Mouse (Mus musculus) hindlimb bud, embryonic 11.5 days (tissue): ENCODE data around the gene Chd3.
A peak's percentile ranks its signal among the peaks of the same experiment; 100 is the strongest.

Experiments used
- DNase-seq: peaks from one replicate; pipeline ENCODE4 v3.0.0-alpha.2; 2012; ENCODE audit warnings: low read depth, low spot score; ENCODE audit errors: extremely low spot score

Gene Chd3

DNA sequence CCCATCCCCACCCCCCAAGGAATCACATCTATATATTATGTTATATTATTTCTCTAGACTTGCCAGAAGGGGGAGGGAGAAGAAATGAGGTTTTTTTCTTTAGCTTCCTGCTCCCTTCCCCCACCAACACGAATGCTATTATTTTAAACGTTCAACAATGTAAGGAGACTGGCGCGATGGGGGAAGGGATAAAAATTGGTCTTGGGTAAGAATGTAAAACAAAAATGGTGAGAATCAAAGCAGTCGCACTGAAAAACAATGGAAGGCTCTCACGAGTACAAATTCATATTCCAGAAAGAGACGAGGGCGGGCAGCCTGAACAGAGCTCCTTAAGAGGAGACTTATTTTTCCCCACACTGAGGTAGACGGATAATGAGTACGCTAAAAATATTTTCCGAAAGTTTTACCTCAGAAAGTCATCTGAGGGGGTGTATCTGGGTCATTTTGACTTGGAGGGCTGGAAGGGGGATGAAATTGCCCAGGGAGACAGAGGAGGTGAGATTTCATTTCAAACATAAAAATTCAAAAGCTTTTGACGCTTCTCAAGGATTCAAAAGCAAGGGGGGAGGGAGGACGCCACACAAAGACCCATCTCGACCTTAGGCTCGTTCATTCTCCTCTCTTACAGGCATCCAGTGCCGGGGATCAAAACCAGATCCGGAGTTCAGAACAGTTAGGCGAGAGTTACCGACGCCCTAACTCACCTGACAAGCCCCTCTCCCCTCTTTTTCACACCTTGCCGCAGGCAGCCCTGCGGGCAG is 2.2 kb downstream of the Chd3 start:
- peak; percentile 69 for DNase-seq

DNA sequence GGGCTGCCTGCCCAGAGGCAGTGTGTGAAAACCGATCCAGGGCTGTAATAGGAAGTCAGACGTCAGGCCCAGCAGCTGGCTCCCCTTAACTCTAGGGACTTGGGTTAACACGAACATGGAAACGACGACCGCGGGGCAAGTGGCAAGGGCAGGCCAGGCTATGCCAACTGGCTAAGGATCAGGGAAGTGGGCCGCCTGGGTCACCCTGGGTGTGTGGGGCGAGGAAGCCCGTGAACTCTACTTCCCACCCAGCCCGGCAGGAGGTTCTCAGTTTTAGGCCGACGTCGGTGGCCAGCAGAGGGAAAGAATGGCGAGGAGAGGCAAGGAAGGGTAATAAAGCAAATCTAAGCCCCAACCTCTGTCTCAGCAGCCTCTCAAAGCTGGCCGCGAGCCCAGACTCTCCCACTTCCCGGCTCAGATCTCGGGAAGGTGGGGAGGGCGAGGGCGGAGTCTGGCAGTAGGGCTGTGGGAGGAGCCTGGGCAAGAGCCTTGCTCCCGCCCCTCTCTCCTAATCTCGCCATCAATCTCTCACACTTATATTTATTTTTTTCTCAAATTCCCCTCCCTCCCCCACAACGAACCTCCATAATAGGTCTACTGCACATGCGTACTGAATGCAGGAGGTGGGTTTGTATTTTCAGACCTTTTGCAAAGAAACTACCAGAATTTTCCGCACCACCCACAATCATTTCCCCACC is 2.9 kb downstream of the Chd3 start:
- peak; percentile 91 for DNase-seq

- DNase-seq = no peak
Measured at GRCm38 (mm10) chr11:69365722-69366121, 3.5 kb downstream of the Chd3 start.

DNA sequence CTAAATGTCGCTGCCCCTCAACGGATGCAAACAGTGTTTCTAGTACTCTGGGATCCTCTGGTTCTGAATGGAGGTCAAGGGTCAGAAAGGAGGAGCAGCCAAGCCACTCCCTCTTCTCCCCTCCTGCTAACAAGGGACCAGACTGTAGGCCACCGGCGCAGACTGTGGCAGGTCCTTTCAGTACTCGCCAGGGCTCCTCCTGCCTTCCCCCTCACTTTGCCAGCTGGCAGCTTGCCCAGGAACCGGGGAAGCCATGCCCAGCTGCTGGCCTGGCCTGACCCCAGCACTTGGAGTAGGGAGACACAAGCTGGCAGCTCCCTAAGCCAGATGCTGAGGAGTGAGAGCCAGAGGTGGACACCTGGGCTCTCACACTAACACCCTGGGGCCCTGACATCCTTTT is 4.3 kb downstream of the Chd3 start:
- DNase-seq = no peak

DNA sequence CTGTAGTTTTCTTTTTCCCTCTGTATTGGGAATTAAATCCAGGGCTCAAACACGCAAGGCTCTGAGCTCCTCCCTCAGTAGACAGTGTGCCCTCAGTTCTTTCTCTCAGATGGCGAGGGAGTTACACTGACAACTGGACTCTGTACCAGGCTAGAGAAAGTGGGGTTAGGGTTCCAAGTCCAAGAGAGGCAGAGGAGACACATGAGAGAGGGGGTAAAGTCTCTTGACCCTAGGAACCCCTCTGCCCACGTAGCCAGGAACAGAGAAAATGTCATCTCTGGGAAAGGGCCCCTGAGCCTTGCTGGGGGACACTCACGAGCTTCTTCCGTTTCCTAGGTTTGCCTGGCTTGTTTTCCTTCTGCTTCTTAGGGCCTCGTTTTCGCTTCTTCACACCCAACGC is 4.8 kb downstream of the Chd3 start:
- DNase-seq = no peak

GRCm38 (mm10) chr11:69362479-69362878 is 6.7 kb downstream of the Chd3 start:
- DNase-seq = no peak

- no peak for DNase-seq
Measured at GRCm38 (mm10) chr11:69362021-69362420, 7.2 kb downstream of the Chd3 start.

GRCm38 (mm10) chr11:69357690-69358089 is 11.5 kb downstream of the Chd3 start:
- no peak for DNase-seq

DNA sequence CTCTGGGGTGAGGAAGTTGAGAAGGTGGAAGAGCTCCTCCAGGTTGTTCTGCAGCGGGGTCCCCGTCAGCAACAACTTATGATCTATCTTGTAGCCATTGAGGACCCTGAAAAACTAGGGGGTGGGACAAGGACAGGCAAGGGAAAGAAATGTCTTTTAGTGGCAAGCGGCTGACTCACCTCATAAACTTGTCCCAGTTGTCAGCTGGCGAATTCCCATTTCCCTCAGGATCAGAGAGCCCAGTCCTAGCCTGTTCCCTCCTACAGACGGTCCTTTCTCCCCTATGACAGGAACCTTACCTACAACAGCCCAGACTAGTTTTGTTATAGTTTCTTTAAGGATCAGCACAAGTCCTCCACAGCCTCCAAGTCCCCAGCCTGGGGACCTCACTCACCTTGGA is 12.7 kb downstream of the Chd3 start:
- no peak for DNase-seq

- no peak for DNase-seq
Measured at GRCm38 (mm10) chr11:69346441-69346840, 22.8 kb downstream of the Chd3 start.

DNA sequence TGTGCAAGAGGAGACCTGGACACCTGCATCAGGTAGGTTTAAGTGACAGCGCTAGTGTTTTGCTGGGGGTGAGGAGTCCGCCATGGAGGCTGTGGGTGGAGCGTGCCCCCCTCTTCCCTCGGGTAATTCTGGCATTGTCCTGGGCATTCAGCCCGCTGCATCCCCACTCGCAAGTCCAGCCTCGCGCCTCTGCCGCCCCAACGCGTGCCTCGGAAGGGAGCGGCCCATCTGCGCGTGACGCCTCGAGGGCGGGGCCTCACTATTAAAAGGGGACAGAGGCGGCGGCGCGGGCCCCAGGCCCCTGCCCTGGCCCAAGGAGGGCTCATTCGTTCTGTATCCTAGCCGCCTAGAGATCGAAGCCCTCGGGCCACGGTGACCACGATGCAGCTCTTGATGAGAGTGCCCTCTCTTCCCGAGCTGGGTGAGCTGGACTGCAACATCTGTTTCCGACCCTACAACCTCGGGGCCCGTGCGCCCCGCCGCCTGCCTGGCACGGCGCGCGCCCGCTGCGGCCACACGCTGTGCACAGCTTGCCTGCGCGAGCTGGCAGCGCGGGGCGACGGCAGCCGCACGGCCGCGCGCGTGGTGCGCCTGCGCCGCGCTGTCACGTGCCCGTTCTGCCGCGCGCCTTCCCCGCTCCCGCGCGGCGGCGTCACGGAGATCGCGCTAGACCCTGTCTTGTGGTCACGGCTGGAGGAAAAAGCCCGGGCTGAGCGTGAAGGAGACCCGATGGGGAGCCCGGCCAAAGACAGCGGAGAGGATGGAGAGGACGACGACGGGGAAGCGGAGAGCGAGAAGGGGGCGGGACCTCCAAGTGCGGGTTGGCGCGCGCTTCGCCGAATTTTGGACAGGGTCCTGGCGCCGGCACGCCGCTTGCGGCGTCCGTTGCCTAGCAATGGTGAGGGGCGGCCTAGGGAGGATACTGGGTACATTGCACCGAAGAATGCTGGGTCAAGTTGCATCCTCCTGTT is 28.8 kb downstream of the Chd3 start, which contains the start of gene Rnf227:
TSS of gene Rnf227 (plus strand) at position 301 of the 971 bp plus-strand sequence.
- DNase-seq = no peak

DNA sequence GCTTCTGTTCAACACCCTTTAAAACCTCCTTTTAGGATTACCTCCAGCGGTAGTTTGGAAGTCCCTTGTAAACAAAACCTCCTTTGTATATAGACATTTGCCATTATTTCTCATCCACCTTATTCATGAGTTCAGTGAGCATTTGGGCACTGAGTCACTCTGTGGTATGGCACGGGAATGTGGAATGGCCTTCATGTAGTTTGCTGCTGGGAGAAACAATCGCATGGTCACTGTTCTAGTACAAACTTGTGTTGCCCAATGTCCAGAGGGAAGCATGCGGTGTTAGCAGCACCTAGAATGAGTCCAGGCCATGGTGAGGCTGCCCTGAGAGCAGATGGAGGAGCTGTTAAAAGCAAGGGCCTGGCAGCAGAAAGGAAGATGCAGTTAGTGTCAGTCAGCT is 34.4 kb downstream of the Chd3 start:
- DNase-seq = no peak

- no peak for DNase-seq
Measured at GRCm38 (mm10) chr11:69333922-69334321, 35.3 kb downstream of the Chd3 start.

GRCm38 (mm10) chr11:69332713-69333253 is 36.4 kb downstream of the Chd3 start:
- DNase-seq = no peak

DNA sequence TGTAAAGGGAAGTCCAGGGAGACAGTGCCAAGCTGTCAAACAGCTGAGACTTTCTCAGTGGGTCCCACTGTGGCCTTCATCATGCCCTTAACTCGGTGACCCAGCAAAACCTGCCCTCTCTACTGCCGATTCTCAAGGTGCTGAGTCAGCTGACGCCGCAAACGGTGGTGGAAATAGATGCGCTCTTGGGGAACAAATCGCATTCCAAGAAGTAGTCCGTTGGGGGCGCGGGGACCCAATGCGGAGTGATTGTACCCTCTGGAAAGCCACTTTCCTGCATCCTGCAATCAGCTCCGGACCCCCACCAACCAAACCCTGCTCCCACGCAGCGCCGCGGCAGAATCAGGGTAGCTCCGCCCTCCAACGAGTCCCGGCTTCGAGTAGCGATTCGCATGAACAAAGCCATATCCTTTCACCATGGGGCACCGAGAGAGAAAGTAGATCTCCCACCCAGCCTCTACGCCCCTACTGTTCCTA is 37.2 kb downstream of the Chd3 start:
- no peak for DNase-seq

GRCm38 (mm10) chr11:69331152-69331551 is 38.1 kb downstream of the Chd3 start:
- no peak for DNase-seq

DNA sequence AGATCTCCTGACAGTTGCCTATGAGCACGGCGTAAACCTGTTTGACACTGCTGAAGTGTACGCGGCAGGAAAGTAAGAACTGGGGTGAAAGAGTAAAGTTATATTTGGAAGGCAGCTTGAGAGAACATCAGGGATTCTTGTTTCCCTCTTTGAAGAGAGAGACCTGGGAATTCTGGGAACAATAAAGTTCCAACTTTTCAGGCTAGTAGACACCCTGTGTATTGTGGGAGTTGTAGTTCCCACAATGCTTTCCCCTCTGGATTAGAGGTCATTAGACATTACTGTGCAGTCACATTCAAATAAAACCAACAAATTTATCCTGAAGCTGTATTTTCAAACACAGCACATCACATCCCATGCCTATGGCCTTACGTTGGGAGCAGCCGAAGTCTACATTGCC is 40.7 kb downstream of the Chd3 start:
- no peak for DNase-seq

DNA sequence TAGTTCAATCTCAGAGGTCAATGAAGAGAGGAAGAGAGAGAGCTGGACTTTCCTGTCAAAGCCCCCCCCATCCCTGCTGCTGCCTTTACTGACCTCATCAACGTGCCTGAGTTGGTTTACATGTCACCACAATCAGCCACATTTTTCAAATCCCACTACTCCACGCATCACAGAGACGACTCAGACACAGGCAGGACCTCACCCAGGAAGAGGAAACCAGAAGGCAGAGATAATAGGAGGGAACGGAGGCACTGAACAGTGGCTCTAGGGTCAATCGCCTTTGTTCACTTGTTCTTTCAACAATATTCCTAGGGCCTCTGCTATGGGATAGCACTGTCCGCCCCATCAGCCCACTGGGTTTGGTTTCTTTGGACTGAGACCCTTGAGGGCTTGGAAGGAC is 41.6 kb downstream of the Chd3 start:
- DNase-seq = no peak

DNA sequence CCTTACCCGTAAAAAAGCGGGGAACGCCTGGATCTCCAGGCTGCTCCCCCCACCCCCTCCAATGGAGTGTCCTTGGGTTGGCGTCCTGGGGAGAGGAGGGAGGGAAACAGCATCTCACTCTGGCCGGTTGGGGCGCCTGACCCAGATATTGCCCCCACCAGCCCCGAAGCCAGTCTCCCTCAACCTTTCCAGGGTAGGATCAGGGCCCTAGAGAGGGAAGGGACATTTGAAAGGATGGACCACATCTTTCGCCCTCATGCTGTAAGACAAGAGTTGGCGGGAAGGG is 42.1 kb downstream of the Chd3 start:
- DNase-seq = no peak

DNA sequence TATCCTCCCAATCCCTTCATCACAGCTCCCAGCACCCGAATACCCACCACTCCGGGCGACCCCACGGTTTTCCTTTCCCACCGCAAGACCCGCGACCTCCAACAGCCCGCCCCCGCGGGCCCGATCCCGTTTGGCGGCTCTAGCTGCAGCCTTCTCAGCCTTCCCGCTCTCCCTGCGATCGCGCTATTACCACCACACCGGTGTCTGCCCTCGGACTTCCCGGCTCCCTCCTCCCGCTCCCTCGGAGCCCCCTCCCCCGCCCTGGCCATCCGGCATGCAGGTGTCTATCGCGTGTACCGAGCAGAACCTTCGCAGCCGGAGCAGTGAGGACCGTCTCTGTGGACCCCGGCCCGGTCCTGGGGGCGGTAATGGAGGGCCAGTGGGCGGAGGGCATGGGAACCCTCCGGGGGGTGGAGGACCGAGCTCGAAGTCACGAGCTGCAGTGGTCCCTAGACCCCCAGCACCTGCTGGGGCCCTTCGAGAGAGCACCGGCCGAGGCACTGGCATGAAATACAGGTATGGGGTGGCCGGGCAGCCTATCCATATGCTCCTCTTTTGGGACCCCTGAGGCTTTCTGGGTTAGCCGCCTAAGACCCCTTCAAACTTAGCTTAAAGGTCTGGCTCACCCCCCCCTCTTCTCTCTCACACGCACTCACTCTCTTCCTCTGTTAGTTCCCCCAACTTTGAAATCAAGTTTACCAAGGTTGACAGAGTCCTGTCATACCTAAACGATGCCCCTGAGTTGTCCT is 42.6 kb downstream of the Chd3 start:
- DNase-seq = no peak
